Mouse (Mus musculus): ENCODE results near the gene 1700037C18Rik. TPM values are rescaled to one million over a fixed set of nuclear protein-coding genes. Genes with fewer than 3 reads are reported as not detected.

1700037C18Rik gene
- polyA plus RNA-seq (2014; fragmentation: Nextera tagmentation; extraction: Ambion mirVana) = 11.2 and 11.4 TPM in 2 replicates

DNA sequence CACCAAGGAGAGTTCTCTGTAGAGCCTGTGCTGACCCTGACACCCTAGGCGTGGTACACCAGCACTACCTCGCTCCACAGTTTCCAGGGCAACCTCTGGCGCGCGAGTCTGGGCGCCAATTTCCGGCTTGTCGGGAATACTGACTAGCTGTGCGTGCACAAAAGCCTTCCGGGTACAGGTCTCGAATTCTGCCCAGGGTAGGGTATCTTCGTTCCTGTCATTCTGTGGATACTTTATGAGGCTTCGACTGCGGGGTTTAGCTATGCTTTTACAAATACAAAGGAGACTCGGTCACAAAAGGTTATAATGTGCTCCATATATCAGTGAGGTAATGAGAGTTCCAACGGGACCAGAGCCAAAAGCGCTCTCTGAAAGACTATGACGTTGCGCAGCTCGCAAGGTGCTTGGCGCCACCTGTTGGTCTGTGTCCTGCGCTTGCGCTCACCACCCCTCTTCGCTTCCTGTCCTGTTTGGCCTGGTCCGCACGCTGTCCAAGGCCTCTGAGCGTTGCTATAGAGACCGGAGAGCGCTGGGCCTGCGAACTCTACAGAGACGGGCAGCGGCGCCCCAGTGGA, at the start of gene 1700037C18Rik, which contains the start of gene Cluap1:
1700037C18Rik (minus strand) TSS at position 153 of the 575 bp plus-strand sequence.
Cluap1 (plus strand) TSS at position 265 of the 575 bp plus-strand sequence.
- peaks cover 51% of the 10 kb centered on the region for H3K36me3 ChIP-seq (replicated peaks; ENCODE audit: control insufficient read depth, insufficient read depth)
- under 1% methylated on average over 33 of the region's 33 CpGs for WGBS

DNA sequence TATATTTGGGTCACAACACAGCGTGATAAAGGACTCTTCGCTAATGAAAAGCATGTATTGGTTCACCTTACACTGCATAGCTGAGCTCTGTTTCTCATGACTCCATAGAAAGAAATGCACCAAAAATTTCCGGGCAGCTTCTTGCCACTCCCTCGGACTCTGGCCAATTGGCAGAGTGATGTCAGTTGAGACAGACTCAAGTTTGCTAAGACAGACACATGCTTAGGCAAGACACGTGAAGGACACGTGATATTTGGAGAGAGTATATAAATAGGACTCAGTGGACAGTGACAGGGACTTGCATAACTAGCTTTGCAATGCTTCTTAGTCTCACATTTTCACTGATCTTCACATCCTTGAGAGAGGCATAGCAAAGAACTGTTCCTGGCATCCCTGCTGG, 47.9 kb upstream of the 1700037C18Rik start:
- WGBS = 81% methylated on average over 6 of the region's 6 CpGs
- Histone ChIP-seq H3K4me1 (replicated peaks; ENCODE audit: control insufficient read depth, insufficient read depth, low read length) (no peaks in the 10 kb centered on the region), H3K4me2 (replicated peaks) (no peak overlapping the region)

More for the DNA sequence above, at the start of gene 1700037C18Rik, which contains the start of gene Cluap1:
- Histone ChIP-seq H3K9ac (peak within 1 kb of the TSS; percentile 71), H3K4me3 (replicated peaks; ENCODE audit: low read length) (peak within 1 kb of the TSS; percentile 58), H3K27ac (peak within 1 kb of the TSS; percentile 75), H3K4me1 (replicated peaks; ENCODE audit: control insufficient read depth, insufficient read depth, low read length) (peaks cover 13% of the 10 kb centered on the region), H3K4me2 (replicated peaks) (peak within 1 kb of the TSS; percentile 78), H3K9me3 (ENCODE audit: control insufficient read depth, low read length) (no peaks in the 10 kb centered on the region), H3K27me3 (ENCODE audit: control insufficient read depth, insufficient read depth, low read length) (no peaks in the 10 kb centered on the region)
- ATAC-seq (ENCODE audit: low FRiP score) (peak; percentile 96), DNase-seq (ENCODE audit: low spot score) (peak; percentile 92)

DNA sequence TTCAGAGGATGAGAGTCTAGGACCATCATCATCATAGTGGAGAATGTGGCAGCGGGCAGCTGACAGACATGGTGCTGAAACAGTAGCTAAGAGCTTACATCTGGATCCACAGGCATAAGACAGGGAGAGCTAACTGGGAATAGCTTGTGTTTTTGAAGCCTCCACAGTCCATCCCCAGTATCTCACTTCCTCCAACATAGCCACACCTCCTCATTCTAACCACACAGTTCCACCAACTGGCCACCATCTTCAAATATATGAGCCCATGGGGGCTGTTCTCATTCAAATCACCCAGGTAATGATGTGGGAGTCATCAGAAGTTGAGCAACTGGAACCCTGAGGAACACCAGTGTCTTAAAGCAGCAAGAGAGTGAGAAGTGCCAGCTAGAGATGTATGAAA, 42.7 kb upstream of the 1700037C18Rik start:
- H3K4me3 ChIP-seq (replicated peaks; ENCODE audit: low read length) = no peak overlapping the region
- H3K9ac ChIP-seq = no peak overlapping the region
- no peaks in the 10 kb centered on the region for H3K9me3 ChIP-seq (ENCODE audit: control insufficient read depth, low read length)
- H3K36me3 ChIP-seq (replicated peaks; ENCODE audit: control insufficient read depth, insufficient read depth) = no peaks in the 10 kb centered on the region
- no peak overlapping the region for H3K4me2 ChIP-seq (replicated peaks)
- H3K27me3 ChIP-seq (ENCODE audit: control insufficient read depth, insufficient read depth, low read length) = no peaks in the 10 kb centered on the region
- WGBS = 93% methylated on average over 1 of the region's 1 CpGs
- no peak overlapping the region for H3K27ac ChIP-seq
- DNase-seq (ENCODE audit: low spot score) (no peak), ATAC-seq (ENCODE audit: low FRiP score) (no peak)
- H3K4me1 ChIP-seq (replicated peaks; ENCODE audit: control insufficient read depth, insufficient read depth, low read length) = no peaks in the 10 kb centered on the region

More for the DNA sequence above, 47.9 kb upstream of the 1700037C18Rik start:
- H3K36me3 ChIP-seq (replicated peaks; ENCODE audit: control insufficient read depth, insufficient read depth) = no peaks in the 10 kb centered on the region
- no peak overlapping the region for H3K4me3 ChIP-seq (replicated peaks; ENCODE audit: low read length)
- DNase-seq (ENCODE audit: low spot score) (no peak), ATAC-seq (ENCODE audit: low FRiP score) (no peak)
- no peaks in the 10 kb centered on the region for H3K27me3 ChIP-seq (ENCODE audit: control insufficient read depth, insufficient read depth, low read length)
- H3K9ac ChIP-seq = no peak overlapping the region
- no peaks in the 10 kb centered on the region for H3K9me3 ChIP-seq (ENCODE audit: control insufficient read depth, low read length)
- H3K27ac ChIP-seq = no peak overlapping the region

DNA sequence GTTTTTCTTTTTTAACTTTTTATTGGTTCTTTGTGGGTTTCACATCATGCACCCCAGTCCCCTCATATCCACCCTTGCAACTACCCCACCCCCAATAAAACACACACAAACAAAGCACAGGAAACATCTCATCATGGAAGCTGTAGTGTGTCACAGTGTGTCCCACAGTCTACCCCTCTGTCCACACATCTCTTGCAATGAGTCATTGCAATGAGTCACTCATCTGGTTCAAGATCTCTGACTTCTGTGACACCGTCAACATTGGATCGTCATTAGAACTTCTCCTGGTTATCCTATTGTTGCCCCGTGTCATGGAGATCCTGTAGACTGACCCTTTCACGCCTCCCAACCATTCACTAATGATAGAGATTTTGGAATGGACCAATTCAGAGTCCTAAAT, 26.2 kb upstream of the 1700037C18Rik start:
- Histone ChIP-seq H3K9ac (no peak overlapping the region), H3K4me3 (replicated peaks; ENCODE audit: low read length) (no peak overlapping the region), H3K4me2 (replicated peaks) (no peak overlapping the region), H3K27ac (no peak overlapping the region), H3K9me3 (ENCODE audit: control insufficient read depth, low read length) (no peaks in the 10 kb centered on the region), H3K4me1 (replicated peaks; ENCODE audit: control insufficient read depth, insufficient read depth, low read length) (no peaks in the 10 kb centered on the region), H3K36me3 (replicated peaks; ENCODE audit: control insufficient read depth, insufficient read depth) (peaks cover 91% of the 10 kb centered on the region), H3K27me3 (ENCODE audit: control insufficient read depth, insufficient read depth, low read length) (no peaks in the 10 kb centered on the region)
- DNase-seq (ENCODE audit: low spot score) = no peak
- no peak for ATAC-seq (ENCODE audit: low FRiP score)
- 91% methylated on average over 4 of the region's 4 CpGs for WGBS

DNA sequence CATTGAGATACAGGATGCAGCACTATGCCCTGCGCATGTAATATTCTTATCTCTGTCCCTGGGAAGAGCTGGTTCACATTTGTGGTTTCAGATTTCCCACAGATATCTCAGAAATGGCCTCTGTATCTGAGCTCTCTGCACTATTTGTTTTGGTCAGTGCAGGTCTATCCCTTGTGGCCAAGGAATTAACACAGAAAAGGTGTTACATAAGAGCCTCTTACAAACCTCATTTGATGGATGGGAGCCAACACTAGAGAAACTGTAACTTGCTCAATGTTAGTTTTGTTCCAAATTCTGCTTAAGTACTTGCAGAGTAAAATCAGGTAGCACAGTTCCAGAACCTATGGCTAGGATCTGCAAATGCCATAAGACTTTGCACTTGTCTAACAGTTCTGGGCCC, 25.6 kb upstream of the 1700037C18Rik start:
- Histone ChIP-seq H3K36me3 (replicated peaks; ENCODE audit: control insufficient read depth, insufficient read depth) (peaks cover 93% of the 10 kb centered on the region), H3K4me1 (replicated peaks; ENCODE audit: control insufficient read depth, insufficient read depth, low read length) (no peaks in the 10 kb centered on the region), H3K4me3 (replicated peaks; ENCODE audit: low read length) (no peak overlapping the region), H3K27me3 (ENCODE audit: control insufficient read depth, insufficient read depth, low read length) (no peaks in the 10 kb centered on the region), H3K4me2 (replicated peaks) (no peak overlapping the region), H3K9me3 (ENCODE audit: control insufficient read depth, low read length) (no peaks in the 10 kb centered on the region), H3K9ac (no peak overlapping the region), H3K27ac (no peak overlapping the region)
- DNase-seq (ENCODE audit: low spot score) = no peak
- ATAC-seq (ENCODE audit: low FRiP score) = no peak
- 95% methylated on average over 1 of the region's 1 CpGs for WGBS

DNA sequence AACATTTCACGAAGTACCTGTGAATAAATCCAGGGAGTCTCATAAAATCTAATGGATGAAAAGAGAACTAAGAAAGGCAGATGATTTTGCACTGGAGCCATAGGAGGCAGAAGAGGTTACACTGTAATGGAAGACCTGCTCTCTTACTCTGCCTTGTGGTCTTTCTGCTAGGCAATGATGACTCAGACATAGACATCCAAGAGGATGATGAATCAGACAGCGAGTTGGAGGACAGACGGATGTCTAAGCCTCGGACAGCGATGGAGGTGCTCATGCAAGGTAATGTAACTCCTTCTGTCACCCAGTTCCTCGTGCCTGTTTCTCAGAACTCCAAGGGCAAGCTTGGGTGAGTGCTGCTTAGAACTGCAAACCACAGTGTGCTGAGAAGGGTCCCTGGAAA, 25.0 kb upstream of the 1700037C18Rik start:
- Histone ChIP-seq H3K9me3 (ENCODE audit: control insufficient read depth, low read length) (no peaks in the 10 kb centered on the region), H3K9ac (no peak overlapping the region), H3K27me3 (ENCODE audit: control insufficient read depth, insufficient read depth, low read length) (no peaks in the 10 kb centered on the region), H3K4me1 (replicated peaks; ENCODE audit: control insufficient read depth, insufficient read depth, low read length) (no peaks in the 10 kb centered on the region), H3K4me2 (replicated peaks) (no peak overlapping the region), H3K4me3 (replicated peaks; ENCODE audit: low read length) (no peak overlapping the region), H3K27ac (no peak overlapping the region), H3K36me3 (replicated peaks; ENCODE audit: control insufficient read depth, insufficient read depth) (peaks cover 92% of the 10 kb centered on the region)
- DNase-seq (ENCODE audit: low spot score) = no peak
- 94% methylated on average over 6 of the region's 6 CpGs for WGBS
- no peak for ATAC-seq (ENCODE audit: low FRiP score)

DNA sequence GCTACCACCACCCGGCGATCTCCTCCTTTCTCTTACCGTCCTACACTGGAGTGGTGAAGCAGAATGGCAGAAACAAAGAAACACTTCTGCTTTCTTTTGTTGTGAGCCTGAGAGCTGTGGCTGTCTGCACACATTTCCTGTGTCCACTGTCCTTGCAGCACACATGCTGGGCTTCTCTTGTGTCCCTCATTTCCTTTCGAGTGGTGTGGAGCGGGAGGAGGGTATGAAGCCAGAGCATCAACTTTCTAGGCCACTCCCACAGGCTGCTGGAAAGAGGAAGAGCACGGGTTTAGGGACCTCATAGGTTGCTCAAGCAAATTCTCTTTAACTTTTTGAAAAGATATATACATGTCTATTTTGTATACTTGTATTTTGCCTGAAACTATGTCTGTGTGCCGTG, 20.7 kb upstream of the 1700037C18Rik start:
- Histone ChIP-seq H3K9ac (no peak overlapping the region), H3K4me3 (replicated peaks; ENCODE audit: low read length) (no peak overlapping the region), H3K4me2 (replicated peaks) (no peak overlapping the region), H3K27ac (no peak overlapping the region), H3K4me1 (replicated peaks; ENCODE audit: control insufficient read depth, insufficient read depth, low read length) (no peaks in the 10 kb centered on the region), H3K27me3 (ENCODE audit: control insufficient read depth, insufficient read depth, low read length) (no peaks in the 10 kb centered on the region), H3K36me3 (replicated peaks; ENCODE audit: control insufficient read depth, insufficient read depth) (peaks cover 87% of the 10 kb centered on the region), H3K9me3 (ENCODE audit: control insufficient read depth, low read length) (no peaks in the 10 kb centered on the region)
- no peak for DNase-seq (ENCODE audit: low spot score)
- ATAC-seq (ENCODE audit: low FRiP score) = no peak
- 78% methylated on average over 7 of the region's 7 CpGs for WGBS

DNA sequence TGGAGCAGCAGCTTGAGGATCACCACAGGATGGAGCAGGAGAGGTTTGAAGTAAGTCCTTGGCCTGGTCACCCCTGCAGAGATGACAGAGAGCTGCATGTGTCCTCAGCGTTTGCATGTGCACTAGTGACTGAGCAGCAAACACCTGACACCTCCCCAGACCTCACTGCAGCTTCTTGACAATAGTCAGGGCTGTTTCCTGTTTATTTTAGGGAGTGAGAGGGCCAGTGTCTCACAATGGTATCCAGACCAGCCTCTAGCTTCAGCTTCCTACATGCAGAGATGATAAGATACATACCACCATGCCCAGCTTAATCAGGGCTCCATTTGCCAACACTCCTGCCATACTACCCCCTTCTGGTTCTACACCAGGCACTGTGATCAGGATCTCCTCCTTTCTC, 20.1 kb upstream of the 1700037C18Rik start:
- 57% methylated on average over 1 of the region's 1 CpGs for WGBS
- ATAC-seq (ENCODE audit: low FRiP score) = no peak

DNA sequence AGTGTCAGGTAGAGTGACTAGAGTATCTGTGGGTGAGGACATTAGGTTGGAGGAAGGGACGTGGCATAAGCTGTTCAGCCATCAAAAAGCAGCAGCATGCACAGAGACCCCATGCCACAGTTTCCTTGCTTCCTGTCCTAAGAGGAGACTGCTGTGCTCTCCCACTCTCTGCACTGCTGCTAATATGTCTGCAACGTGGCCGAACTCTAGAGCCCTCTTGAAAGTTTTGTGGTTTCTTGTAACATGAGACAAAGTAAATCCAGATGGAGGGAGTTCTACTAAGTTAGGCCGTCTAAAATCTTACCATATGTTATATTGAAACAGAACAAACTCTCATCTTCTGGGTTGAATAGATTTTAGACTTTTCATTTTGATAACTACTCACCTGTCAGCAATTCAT, 15.5 kb upstream of the 1700037C18Rik start:
- peaks cover 89% of the 10 kb centered on the region for H3K36me3 ChIP-seq (replicated peaks; ENCODE audit: control insufficient read depth, insufficient read depth)
- DNase-seq (ENCODE audit: low spot score) (no peak), ATAC-seq (ENCODE audit: low FRiP score) (no peak)
- H3K9me3 ChIP-seq (ENCODE audit: control insufficient read depth, low read length) = no peaks in the 10 kb centered on the region
- WGBS = 90% methylated on average over 4 of the region's 4 CpGs
- no peak overlapping the region for H3K9ac ChIP-seq
- no peak overlapping the region for H3K4me3 ChIP-seq (replicated peaks; ENCODE audit: low read length)
- H3K4me1 ChIP-seq (replicated peaks; ENCODE audit: control insufficient read depth, insufficient read depth, low read length) = no peaks in the 10 kb centered on the region
- no peak overlapping the region for H3K4me2 ChIP-seq (replicated peaks)
- no peak overlapping the region for H3K27ac ChIP-seq
- no peaks in the 10 kb centered on the region for H3K27me3 ChIP-seq (ENCODE audit: control insufficient read depth, insufficient read depth, low read length)

More for the DNA sequence above, 20.1 kb upstream of the 1700037C18Rik start:
- Histone ChIP-seq H3K36me3 (replicated peaks; ENCODE audit: control insufficient read depth, insufficient read depth) (peaks cover 87% of the 10 kb centered on the region), H3K9me3 (ENCODE audit: control insufficient read depth, low read length) (no peaks in the 10 kb centered on the region), H3K4me1 (replicated peaks; ENCODE audit: control insufficient read depth, insufficient read depth, low read length) (no peaks in the 10 kb centered on the region), H3K27me3 (ENCODE audit: control insufficient read depth, insufficient read depth, low read length) (no peaks in the 10 kb centered on the region), H3K9ac (no peak overlapping the region), H3K4me3 (replicated peaks; ENCODE audit: low read length) (no peak overlapping the region), H3K27ac (no peak overlapping the region), H3K4me2 (replicated peaks) (no peak overlapping the region)
- no peak for DNase-seq (ENCODE audit: low spot score)

DNA sequence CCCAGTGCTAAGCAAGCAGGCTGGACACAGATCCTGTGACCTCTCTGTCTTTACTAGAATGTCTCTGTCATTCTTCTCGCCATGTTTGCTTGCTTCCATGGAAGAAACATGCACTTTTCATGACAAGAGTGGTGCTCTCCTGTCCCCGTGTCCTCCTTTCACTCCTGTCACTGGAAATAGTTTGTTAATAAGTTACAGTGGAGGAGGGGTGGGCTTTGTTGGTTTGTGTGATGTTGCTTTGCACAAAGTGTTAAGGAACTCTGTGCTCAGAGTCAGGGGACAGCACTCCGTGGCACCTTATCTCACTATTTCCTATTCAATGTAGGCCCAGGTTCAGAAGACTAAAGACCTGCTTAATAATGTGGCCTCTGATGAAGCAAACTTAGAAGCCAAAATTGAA, 15.0 kb upstream of the 1700037C18Rik start:
- no peaks in the 10 kb centered on the region for H3K4me1 ChIP-seq (replicated peaks; ENCODE audit: control insufficient read depth, insufficient read depth, low read length)
- H3K27me3 ChIP-seq (ENCODE audit: control insufficient read depth, insufficient read depth, low read length) = no peaks in the 10 kb centered on the region
- H3K4me2 ChIP-seq (replicated peaks) = no peak overlapping the region
- WGBS = 86% methylated on average over 3 of the region's 3 CpGs
- H3K27ac ChIP-seq = no peak overlapping the region
- H3K9me3 ChIP-seq (ENCODE audit: control insufficient read depth, low read length) = no peaks in the 10 kb centered on the region
- no peak overlapping the region for H3K4me3 ChIP-seq (replicated peaks; ENCODE audit: low read length)
- H3K36me3 ChIP-seq (replicated peaks; ENCODE audit: control insufficient read depth, insufficient read depth) = peaks cover 90% of the 10 kb centered on the region
- DNase-seq (ENCODE audit: low spot score) = no peak
- no peak overlapping the region for H3K9ac ChIP-seq
- no peak for ATAC-seq (ENCODE audit: low FRiP score)
